Comparison of ENCODE assay signal across 24 mouse cellular contexts in genomic region chr13:70017535-70017934, GRCm38 (mm10).
A peak's percentile ranks its signal among the peaks of the same experiment; 100 is the strongest.
DNase-seq lines count a peak whose midpoint lies in the region; ATAC-seq and TF ChIP-seq lines count a peak whose summit lies in the region.
"Had no signal": no experiment of that assay in that cellular context is flagged by ENCODE, and none has a peak within 500 bp of the region (broad histone marks: within the 10 kb centered on the region; RNA-seq: fewer than 3 reads in every experiment).

No protein-coding gene starts in this region.

- no peak for TF ChIP-seq EP300 in MEL (IDR thresholded peaks at IDR 0.05; ENCODE audit: low read depth in 1 of 2, low read length in 2 of 2)

- CTCF ChIA-PET in Patski (lab: Charles Lee), result no interaction called here

- ATAC-seq in intestine, postnatal 0 days, result no peak
- ATAC-seq in intestine, embryonic 16.5 days, result no peak
- ATAC-seq in Patski, result no peak
- no peak for ATAC-seq in liver, embryonic 12.5 days
- ATAC-seq: forebrain, embryonic 15.5 days; midbrain, embryonic 13.5 days had no signal

- POLR2A ChIA-PET in Patski (lab: Charles Lee), result no interaction called here

- WGBS in intestine, postnatal 0 days, result 77% methylated on average over 5 of the region's 5 CpGs
- WGBS in intestine, embryonic 16.5 days, result 69% methylated on average over 5 of the region's 5 CpGs
- 58% methylated on average over 5 of the region's 5 CpGs for WGBS in liver, embryonic 12.5 days (ENCODE audit: insufficient replicate concordance)

- peak; percentile 16; the same call in 1 of the 2 replicates for TF ChIP-seq CTCF in intestine, postnatal 0 days (IDR thresholded peaks at IDR 0.05; ENCODE audit: low read depth)
- peak in 1 of 3 experiments; percentile 9; a peak in 1 of 6 replicates for TF ChIP-seq CTCF in MEL (IDR thresholded peaks at IDR 0.05 in 2 of 3, conservative IDR thresholded peaks at IDR 0.05 in 1 of 3; ENCODE audit: control insufficient read depth in 1 of 3, insufficient read depth in 1 of 3, low read depth in 2 of 3, low read length in 3 of 3, poor library complexity in 1 of 3, severe bottlenecking in 1 of 3)
- TF ChIP-seq CTCF in Patski (IDR thresholded peaks at IDR 0.05), result peak; percentile 24

- H3K36me3 ChIP-seq in intestine, postnatal 0 days (ENCODE audit: control insufficient read depth, insufficient read depth), result no peaks in the 10 kb centered on the region
- no peaks in the 10 kb centered on the region for H3K36me3 ChIP-seq in intestine, embryonic 16.5 days (ENCODE audit: control insufficient read depth, insufficient read depth, low read length)
- H3K36me3 ChIP-seq in MEL (ENCODE audit: control insufficient read depth in 1 of 2, insufficient read depth in 2 of 2, low read length in 2 of 2), result no peaks in the 10 kb centered on the region
- no peaks in the 10 kb centered on the region for H3K36me3 ChIP-seq in liver, embryonic 12.5 days
- H3K36me3 ChIP-seq: embryonic facial prominence, embryonic 15.5 days; forebrain, embryonic 15.5 days; heart, embryonic 12.5 days; limb, embryonic 12.5 days; midbrain, embryonic 13.5 days had no signal

- no peaks in the 10 kb centered on the region for H3K4me1 ChIP-seq in intestine, postnatal 0 days (replicated peaks; ENCODE audit: control insufficient read depth, insufficient read depth, low read length)
- no peaks in the 10 kb centered on the region for H3K4me1 ChIP-seq in intestine, embryonic 16.5 days (ENCODE audit: control insufficient read depth, insufficient read depth, low read length)
- H3K4me1 ChIP-seq in MEL (ENCODE audit: control insufficient read depth in 1 of 2, insufficient read depth in 2 of 2, low read length in 2 of 2), result no peaks in the 10 kb centered on the region
- no peaks in the 10 kb centered on the region for H3K4me1 ChIP-seq in liver, embryonic 12.5 days
- H3K4me1 ChIP-seq: embryonic facial prominence, embryonic 15.5 days; heart, embryonic 12.5 days had no signal

- H3K4me2 ChIP-seq in intestine, postnatal 0 days (replicated peaks; ENCODE audit: low read depth), result no peak overlapping the region
- H3K4me2 ChIP-seq in intestine, embryonic 16.5 days (ENCODE audit: low read depth, low read length), result no peak overlapping the region
- no peak overlapping the region for H3K4me2 ChIP-seq in liver, embryonic 12.5 days
- H3K4me2 ChIP-seq: embryonic facial prominence, embryonic 15.5 days; forebrain, embryonic 15.5 days; heart, embryonic 12.5 days; limb, embryonic 12.5 days; liver, embryonic 11.5 days; midbrain, embryonic 13.5 days had no signal

- no peaks in the 10 kb centered on the region for H3K79me2 ChIP-seq in MEL (ENCODE audit: control insufficient read depth, insufficient read depth, low read length, poor library complexity)

- H3K9ac ChIP-seq in intestine, postnatal 0 days (ENCODE audit: low read depth, low read length), result no peak overlapping the region
- H3K9ac ChIP-seq in intestine, embryonic 16.5 days (ENCODE audit: low read depth, low read length), result no peak overlapping the region
- no peak overlapping the region for H3K9ac ChIP-seq in MEL (ENCODE audit: control insufficient read depth, low read depth, low read length, poor library complexity, severe bottlenecking)
- no peak overlapping the region for H3K9ac ChIP-seq in liver, embryonic 12.5 days
- H3K9ac ChIP-seq: embryonic facial prominence, embryonic 15.5 days; forebrain, embryonic 15.5 days; heart, embryonic 12.5 days; limb, embryonic 12.5 days; midbrain, embryonic 13.5 days had no signal

- in situ Hi-C loops in Patski (cut with MboI; ENCODE audit: low pct_unique_long_range_greater_than_20kb), result no loop called here

- no peak overlapping the region for H3K4me3 ChIP-seq in intestine, postnatal 0 days (ENCODE audit: low read depth, low read length)
- no peak overlapping the region for H3K4me3 ChIP-seq in intestine, embryonic 16.5 days (ENCODE audit: low read length)
- no peak overlapping the region for H3K4me3 ChIP-seq in MEL (ENCODE audit: control insufficient read depth in 1 of 2, insufficient read depth in 1 of 2, low read depth in 2 of 2, low read length in 2 of 2)
- no peak overlapping the region for H3K4me3 ChIP-seq in liver, embryonic 12.5 days
- H3K4me3 ChIP-seq: embryonic facial prominence, embryonic 15.5 days; forebrain, embryonic 15.5 days; heart, embryonic 12.5 days; limb, embryonic 12.5 days; midbrain, embryonic 13.5 days had no signal

- TF ChIP-seq POLR2A in MEL (IDR thresholded peaks at IDR 0.05; ENCODE audit: control insufficient read depth in 1 of 2, insufficient read depth in 1 of 2, low read depth in 1 of 2, low read length in 2 of 2, poor library complexity in 1 of 2), result no peak

- peak; percentile 23 for TF ChIP-seq RAD21 in MEL (IDR thresholded peaks at IDR 0.05; ENCODE audit: low read depth, low read length)

- no peaks in the 10 kb centered on the region for H3K27me3 ChIP-seq in intestine, postnatal 0 days (replicated peaks; ENCODE audit: control insufficient read depth, insufficient read depth, low read length)
- H3K27me3 ChIP-seq in intestine, embryonic 16.5 days (replicated peaks; ENCODE audit: control insufficient read depth, insufficient read depth, low read length), result no peaks in the 10 kb centered on the region
- no peaks in the 10 kb centered on the region for H3K27me3 ChIP-seq in MEL (ENCODE audit: control insufficient read depth in 1 of 2, insufficient read depth in 2 of 2, low read length in 2 of 2)
- peaks cover 3% of the 10 kb centered on the region for H3K27me3 ChIP-seq in Patski
- no peaks in the 10 kb centered on the region for H3K27me3 ChIP-seq in liver, embryonic 12.5 days (replicated peaks)
- H3K27me3 ChIP-seq: embryonic facial prominence, embryonic 15.5 days; forebrain, embryonic 15.5 days; heart, embryonic 12.5 days; limb, embryonic 12.5 days had no signal

- DNase-seq in MEL (ENCODE audit: low read depth, low spot score), result no peak
- DNase-seq in Patski (ENCODE audit: low read depth, low spot score), result no peak
- peak; percentile 13 to 34 for DNase-seq in layer of hippocampus, postnatal 10 days (ENCODE audit: low spot score in 2 of 2)
- no peak for DNase-seq in heart, adult 9 months (ENCODE audit: low spot score in 2 of 2)
- DNase-seq: adrenal gland, postnatal 14 days; cerebellum, adult 11-12 months; gastrocnemius, postnatal 10 days; heart, postnatal 10 days; kidney, adult 2 months; kidney, postnatal 14 days; lung, adult 18-20 months; lung, postnatal 14 days; retina, postnatal 1 day; right cerebral cortex, postnatal 25 days; thymus, postnatal 14 days had no signal

- H3K9me3 ChIP-seq in intestine, postnatal 0 days (ENCODE audit: control insufficient read depth), result no peaks in the 10 kb centered on the region
- H3K9me3 ChIP-seq in intestine, embryonic 16.5 days (ENCODE audit: control insufficient read depth, low read length), result no peaks in the 10 kb centered on the region
- H3K9me3 ChIP-seq in MEL (replicated peaks; ENCODE audit: insufficient read depth, low read length), result no peaks in the 10 kb centered on the region
- no peaks in the 10 kb centered on the region for H3K9me3 ChIP-seq in liver, embryonic 12.5 days (replicated peaks)
- H3K9me3 ChIP-seq: embryonic facial prominence, embryonic 15.5 days; forebrain, embryonic 15.5 days; heart, embryonic 12.5 days; limb, embryonic 12.5 days; midbrain, embryonic 13.5 days had no signal

- no peak overlapping the region for H3K27ac ChIP-seq in intestine, postnatal 0 days (ENCODE audit: low read depth, low read length)
- no peak overlapping the region for H3K27ac ChIP-seq in intestine, embryonic 16.5 days (ENCODE audit: low read length)
- no peak overlapping the region for H3K27ac ChIP-seq in MEL (ENCODE audit: control insufficient read depth, low read depth, low read length)
- no peak overlapping the region for H3K27ac ChIP-seq in liver, embryonic 12.5 days
- H3K27ac ChIP-seq: embryonic facial prominence, embryonic 15.5 days; forebrain, embryonic 15.5 days; limb, embryonic 12.5 days; midbrain, embryonic 13.5 days had no signal

TF ChIP-seq in MEL, 35 proteins besides CTCF, POLR2A, EP300 and RAD21:
- no peak for TF ChIP-seq TAL1 (IDR thresholded peaks at IDR 0.05; ENCODE audit: low read length)
- TF ChIP-seq SMC3 (IDR thresholded peaks at IDR 0.05; ENCODE audit: low read depth, low read length), result peak; percentile 28

Comparison
In these comparisons a context has a peak if more than half of its experiments do, and no peak if none do; other contexts are left out.
1. DNase-seq: peak in layer of hippocampus, postnatal 10 days (2 of 2); none in MEL (single experiment), Patski (single experiment) and heart, adult 9 months (0 of 2).